Comparison of ENCODE assay signal across 1 mouse cellular context in the genomic region with DNA sequence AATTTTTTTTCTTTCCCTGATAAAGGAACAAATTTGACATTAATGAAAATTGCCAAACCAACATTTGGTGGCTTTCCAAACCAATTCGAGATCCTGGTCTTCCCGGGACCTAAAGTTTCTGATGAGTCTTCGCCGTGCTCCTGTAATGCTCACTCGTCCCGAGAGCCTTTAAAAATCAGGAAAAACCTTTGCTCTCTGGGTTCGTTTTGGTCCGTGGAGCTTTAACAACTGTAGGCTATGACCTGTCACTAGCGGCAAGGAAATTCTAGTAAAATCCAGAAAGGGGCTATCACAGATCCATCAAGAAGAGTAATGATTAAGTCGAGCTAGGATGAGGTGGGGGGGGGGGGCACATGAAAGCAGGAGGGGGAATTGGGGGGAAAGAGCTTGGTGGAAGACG.
TF ChIP-seq lines count a peak whose summit lies in the region.

No protein-coding gene starts in this region.

TF ChIP-seq in CH12.LX, 34 proteins besides CTCF, POLR2A, EP300 and RAD21:
- TF ChIP-seq CHD2 (IDR thresholded peaks at IDR 0.05; ENCODE audit: low read length) = no peak
- no peak for TF ChIP-seq ZKSCAN1 (IDR thresholded peaks at IDR 0.05; ENCODE audit: borderline replicate concordance, low read depth, low read length)
- TF ChIP-seq ELF1 (IDR thresholded peaks at IDR 0.05; ENCODE audit: low read depth, low read length) = no peak
- no peak for TF ChIP-seq KAT2A (IDR thresholded peaks at IDR 0.05; ENCODE audit: insufficient replicate concordance, low read length)
- no peak for TF ChIP-seq ZC3H11A (IDR thresholded peaks at IDR 0.05; ENCODE audit: low read depth, low read length)
- no peak for TF ChIP-seq MAX (IDR thresholded peaks at IDR 0.05; ENCODE audit: low read length)
- TF ChIP-seq HCFC1 (IDR thresholded peaks at IDR 0.05; ENCODE audit: low read depth, low read length) = no peak
- no peak for TF ChIP-seq MYC (IDR thresholded peaks at IDR 0.05; ENCODE audit: low read depth, low read length)
- TF ChIP-seq IRF4 (IDR thresholded peaks at IDR 0.05; ENCODE audit: low read depth, low read length) = no peak
- no peak for TF ChIP-seq MAZ (IDR thresholded peaks at IDR 0.05; ENCODE audit: low read depth, low read length)
TF ChIP-seq in CH12.LX: peak in this region for 0.
